Mouse (Mus musculus): Measurements from ENCODE around the gene P2rx6. TPM values are rescaled to one million over a fixed set of nuclear protein-coding genes. Genes with fewer than 3 reads are reported as not detected.

Gene P2rx6
- total RNA-seq, 1 experiment: 0.09 TPM

DNA sequence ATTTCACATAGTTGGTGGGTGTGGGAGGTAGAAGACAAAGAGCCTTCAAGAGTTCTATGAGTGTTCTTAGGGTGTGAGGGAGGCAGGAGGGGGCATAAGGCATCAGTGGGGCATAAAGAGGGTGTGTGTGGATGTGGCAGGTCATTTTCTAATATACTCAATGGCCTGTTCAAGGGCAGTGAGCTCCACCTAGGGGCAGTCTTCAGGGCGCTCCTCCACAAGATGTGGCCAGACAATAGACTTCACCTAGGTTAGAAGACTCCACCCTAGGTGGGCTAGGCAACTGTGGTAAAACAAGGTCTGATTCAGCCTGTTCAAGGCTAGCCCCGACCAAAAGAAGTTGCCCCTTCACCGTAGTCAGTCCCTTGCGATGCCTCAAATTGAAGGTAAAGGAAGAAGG lies 29.4 kb upstream of the P2rx6 start:
- DNase-seq (ENCODE audit: low read depth, low spot score): no peak
- Histone ChIP-seq H3K9ac (ENCODE audit: insufficient read depth, low read depth, low read length, poor library complexity, severe bottlenecking) (no peak overlapping the region), H3K4me1 (ENCODE audit: control insufficient read depth in 2 of 2, insufficient read depth in 2 of 2, low read length in 2 of 2, poor library complexity in 1 of 2) (peaks cover 0 to 17% of the 10 kb centered on the region in 2 experiments; a peak in 2 of 4 replicates), H3K4me3 (ENCODE audit: insufficient read depth in 1 of 2, low read depth in 1 of 2, low read length in 2 of 2, poor library complexity in 1 of 2, severe bottlenecking in 1 of 2) (peak overlapping the region in 1 of 2 experiments; percentile 2; a peak in 1 of 4 replicates), H3K27ac (ENCODE audit: insufficient read depth, low read depth, low read length, poor library complexity, severe bottlenecking) (no peak overlapping the region), H3K36me3 (ENCODE audit: control insufficient read depth, insufficient read depth, low read length, poor library complexity, severe bottlenecking) (peaks cover 7% of the 10 kb centered on the region; the same call in 1 of the 2 replicates), H3K9me3 (ENCODE audit: control insufficient read depth, insufficient read depth, low read depth, low read length) (no peaks in the 10 kb centered on the region)
- no peak for TF ChIP-seq HCFC1 (IDR thresholded peaks at IDR 0.05; ENCODE audit: borderline replicate concordance, insufficient read depth, low read length)
- in situ Hi-C loops (cut with MboI; ENCODE audit: low sequenced_read_pairs in 2 of 2, unreplicated experiment in 2 of 2): no loop called here

DNA sequence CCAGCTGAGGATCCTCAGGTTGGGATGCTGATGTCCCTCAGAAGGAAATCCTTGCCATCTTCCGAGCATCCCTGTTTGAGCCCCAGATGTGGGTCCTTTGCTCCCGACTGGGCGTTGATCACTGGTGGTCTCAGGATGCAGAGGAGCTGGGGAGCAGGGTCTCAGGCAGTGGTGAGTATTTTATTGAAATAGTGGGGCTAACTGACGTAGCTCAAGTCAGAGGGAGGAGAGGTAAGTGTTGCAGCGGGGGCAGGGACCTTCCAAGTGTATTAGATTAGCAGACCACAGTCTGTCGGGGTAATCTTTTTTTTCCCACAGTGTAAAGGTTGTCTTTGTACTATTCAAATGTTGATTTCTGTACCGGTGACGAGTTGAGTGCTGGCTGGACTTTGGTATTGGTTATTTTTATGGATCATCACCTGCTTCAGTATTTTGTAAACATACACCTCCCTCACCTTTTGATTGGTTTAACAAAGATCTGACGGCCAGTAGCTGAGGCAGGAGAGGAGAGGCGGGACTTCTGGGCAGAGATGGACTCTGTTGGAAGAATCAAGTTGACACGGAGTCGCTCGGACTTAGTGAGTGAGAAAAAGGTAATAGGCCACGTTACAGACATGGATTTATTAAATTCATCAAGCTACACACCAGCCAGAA lies 28.9 kb upstream of the P2rx6 start:
- TF ChIP-seq ZNF384 (IDR thresholded peaks at IDR 0.05; ENCODE audit: low read depth, low read length) (no peak), HCFC1 (IDR thresholded peaks at IDR 0.05; ENCODE audit: borderline replicate concordance, insufficient read depth, low read length) (no peak), CHD2 (IDR thresholded peaks at IDR 0.05; ENCODE audit: low read depth, low read length) (no peak), MAFK (IDR thresholded peaks at IDR 0.05; ENCODE audit: insufficient read depth, low read depth, low read length) (no peak), ZC3H11A (IDR thresholded peaks at IDR 0.05; ENCODE audit: borderline replicate concordance, low read depth, low read length) (no peak)
- Histone ChIP-seq H3K27ac (ENCODE audit: insufficient read depth, low read depth, low read length, poor library complexity, severe bottlenecking) (no peak overlapping the region), H3K9me3 (ENCODE audit: control insufficient read depth, insufficient read depth, low read depth, low read length) (no peaks in the 10 kb centered on the region), H3K4me1 (ENCODE audit: control insufficient read depth in 2 of 2, insufficient read depth in 2 of 2, low read length in 2 of 2, poor library complexity in 1 of 2) (peaks cover 0 to 17% of the 10 kb centered on the region in 2 experiments; a peak in 2 of 4 replicates), H3K9ac (ENCODE audit: insufficient read depth, low read depth, low read length, poor library complexity, severe bottlenecking) (no peak overlapping the region), H3K4me3 (ENCODE audit: insufficient read depth in 1 of 2, low read depth in 1 of 2, low read length in 2 of 2, poor library complexity in 1 of 2, severe bottlenecking in 1 of 2) (peak overlapping the region in 1 of 2 experiments; percentile 2; a peak in 1 of 4 replicates), H3K36me3 (ENCODE audit: control insufficient read depth, insufficient read depth, low read length, poor library complexity, severe bottlenecking) (peaks cover 2% of the 10 kb centered on the region; the same call in 1 of the 2 replicates)
- in situ Hi-C loops (cut with MboI; ENCODE audit: low sequenced_read_pairs in 2 of 2, unreplicated experiment in 2 of 2): no loop called here
- DNase-seq (ENCODE audit: low read depth, low spot score): no peak

DNA sequence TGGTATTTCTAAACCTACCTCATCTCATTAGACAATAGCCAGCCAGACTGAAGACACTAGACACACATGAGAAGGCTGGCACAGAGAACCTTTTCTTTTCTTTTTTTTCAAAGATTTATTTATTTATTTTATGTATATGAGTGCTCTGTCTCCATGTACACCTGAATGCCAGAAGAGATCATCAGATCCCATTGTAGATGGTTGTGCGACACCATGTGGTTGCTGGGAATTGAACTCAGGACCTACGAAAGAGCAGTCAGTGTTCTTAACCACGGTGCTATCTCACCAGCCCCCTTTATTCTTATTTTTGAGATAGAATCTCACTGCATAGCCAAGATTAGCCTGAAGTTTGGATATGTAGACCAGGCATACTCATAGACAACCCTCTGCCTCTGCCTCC lies 25.1 kb upstream of the P2rx6 start:
- Histone ChIP-seq H3K9me3 (ENCODE audit: control insufficient read depth, insufficient read depth, low read depth, low read length) (no peaks in the 10 kb centered on the region), H3K9ac (ENCODE audit: insufficient read depth, low read depth, low read length, poor library complexity, severe bottlenecking) (no peak overlapping the region), H3K4me3 (ENCODE audit: insufficient read depth in 1 of 2, low read depth in 1 of 2, low read length in 2 of 2, poor library complexity in 1 of 2, severe bottlenecking in 1 of 2) (no peak overlapping the region), H3K27ac (ENCODE audit: insufficient read depth, low read depth, low read length, poor library complexity, severe bottlenecking) (no peak overlapping the region), H3K4me1 (ENCODE audit: control insufficient read depth in 2 of 2, insufficient read depth in 2 of 2, low read length in 2 of 2, poor library complexity in 1 of 2) (peaks cover 0 to 8% of the 10 kb centered on the region in 2 experiments; a peak in 1 of 4 replicates), H3K36me3 (ENCODE audit: control insufficient read depth, insufficient read depth, low read length, poor library complexity, severe bottlenecking) (no peaks in the 10 kb centered on the region)
- DNase-seq (ENCODE audit: low read depth, low spot score): no peak
- TF ChIP-seq ZNF384 (IDR thresholded peaks at IDR 0.05; ENCODE audit: low read depth, low read length) (no peak), CHD2 (IDR thresholded peaks at IDR 0.05; ENCODE audit: low read depth, low read length) (no peak), ZC3H11A (IDR thresholded peaks at IDR 0.05; ENCODE audit: borderline replicate concordance, low read depth, low read length) (no peak), HCFC1 (IDR thresholded peaks at IDR 0.05; ENCODE audit: borderline replicate concordance, insufficient read depth, low read length) (no peak), MAFK (IDR thresholded peaks at IDR 0.05; ENCODE audit: insufficient read depth, low read depth, low read length) (no peak)
- in situ Hi-C loops (cut with MboI; ENCODE audit: low sequenced_read_pairs in 2 of 2, unreplicated experiment in 2 of 2): no loop called here

GRCm38 (mm10) chr16:17542632-17543031 lies 19.1 kb upstream of the P2rx6 start:
- H3K4me1 ChIP-seq (ENCODE audit: control insufficient read depth in 2 of 2, insufficient read depth in 2 of 2, low read length in 2 of 2, poor library complexity in 1 of 2): no peaks in the 10 kb centered on the region
- no peak for DNase-seq (ENCODE audit: low read depth, low spot score)
- H3K36me3 ChIP-seq (ENCODE audit: control insufficient read depth, insufficient read depth, low read length, poor library complexity, severe bottlenecking): no peaks in the 10 kb centered on the region
- no peak overlapping the region for H3K27ac ChIP-seq (ENCODE audit: insufficient read depth, low read depth, low read length, poor library complexity, severe bottlenecking)
- no peak overlapping the region for H3K4me3 ChIP-seq (ENCODE audit: insufficient read depth in 1 of 2, low read depth in 1 of 2, low read length in 2 of 2, poor library complexity in 1 of 2, severe bottlenecking in 1 of 2)
- no peak overlapping the region for H3K9ac ChIP-seq (ENCODE audit: insufficient read depth, low read depth, low read length, poor library complexity, severe bottlenecking)
- in situ Hi-C loops (cut with MboI; ENCODE audit: low sequenced_read_pairs in 2 of 2, unreplicated experiment in 2 of 2): no loop called here
- TF ChIP-seq ZNF384 (IDR thresholded peaks at IDR 0.05; ENCODE audit: low read depth, low read length) (no peak), ZC3H11A (IDR thresholded peaks at IDR 0.05; ENCODE audit: borderline replicate concordance, low read depth, low read length) (no peak), MAFK (IDR thresholded peaks at IDR 0.05; ENCODE audit: insufficient read depth, low read depth, low read length) (no peak), CHD2 (IDR thresholded peaks at IDR 0.05; ENCODE audit: low read depth, low read length) (no peak), HCFC1 (IDR thresholded peaks at IDR 0.05; ENCODE audit: borderline replicate concordance, insufficient read depth, low read length) (no peak)
- H3K9me3 ChIP-seq (ENCODE audit: control insufficient read depth, insufficient read depth, low read depth, low read length): no peaks in the 10 kb centered on the region

Measured in ES-E14 (cell line).